Mouse (Mus musculus): ENCODE results near the gene Kcnip3. TPM values are rescaled to one million over a fixed set of nuclear protein-coding genes. Genes with fewer than 3 reads are reported as not detected.

The Kcnip3 gene
- polyA plus RNA-seq, 1 experiment from 2014 or later: 2.6 TPM

GRCm38 (mm10) chr2:127539494-127539893 is 17.6 kb upstream of the Kcnip3 start:
- peaks cover 43% of the 10 kb centered on the region for H3K27me3 ChIP-seq (ENCODE audit: control insufficient read depth, insufficient read depth, low read length)
- 27% methylated on average over 4 of the region's 4 CpGs for WGBS
- ATAC-seq (ENCODE audit: insufficient number of reproducible peaks, low FRiP score, low TSS enrichment, low read depth) (no peak), DNase-seq (ENCODE audit: low spot score) (peak; percentile 30)
- H3K9me3 ChIP-seq (ENCODE audit: control insufficient read depth, low read length): no peaks in the 10 kb centered on the region
- no peaks in the 10 kb centered on the region for H3K4me1 ChIP-seq (ENCODE audit: control insufficient read depth, insufficient read depth, low read length)
- no peak overlapping the region for H3K4me2 ChIP-seq (ENCODE audit: low read depth, severe bottlenecking)
- no peak overlapping the region for H3K27ac ChIP-seq (replicated peaks; ENCODE audit: low read depth, low read length)
- no peaks in the 10 kb centered on the region for H3K36me3 ChIP-seq (ENCODE audit: control insufficient read depth, insufficient read depth, low read length)
- H3K9ac ChIP-seq (ENCODE audit: low read length): no peak overlapping the region
- no peak overlapping the region for H3K4me3 ChIP-seq (ENCODE audit: low read depth, low read length)

DNA sequence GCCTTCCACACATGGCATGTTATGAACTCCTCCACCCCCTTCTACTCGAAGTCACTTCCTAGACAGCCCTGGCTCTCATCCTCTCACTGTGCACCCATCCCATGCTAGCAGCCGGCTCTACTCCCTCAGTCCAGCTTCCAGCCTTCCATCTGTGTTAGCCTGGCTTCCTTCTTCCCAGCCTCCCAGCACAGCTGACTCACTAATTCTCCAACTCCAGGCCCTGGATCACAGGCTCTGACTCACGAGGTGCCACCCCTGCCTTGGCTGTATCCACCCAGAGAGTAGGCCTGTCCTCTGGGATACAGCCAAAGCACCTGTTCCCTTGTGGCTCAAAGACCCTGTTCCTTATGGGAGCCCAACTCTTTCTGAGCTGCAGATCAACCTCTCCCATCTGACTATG is 15.7 kb upstream of the Kcnip3 start:
- Histone ChIP-seq H3K4me2 (ENCODE audit: low read depth, severe bottlenecking) (no peak overlapping the region), H3K9ac (ENCODE audit: low read length) (no peak overlapping the region), H3K27ac (replicated peaks; ENCODE audit: low read depth, low read length) (no peak overlapping the region), H3K27me3 (ENCODE audit: control insufficient read depth, insufficient read depth, low read length) (peaks cover 34% of the 10 kb centered on the region), H3K4me1 (ENCODE audit: control insufficient read depth, insufficient read depth, low read length) (no peaks in the 10 kb centered on the region), H3K36me3 (ENCODE audit: control insufficient read depth, insufficient read depth, low read length) (no peaks in the 10 kb centered on the region), H3K9me3 (ENCODE audit: control insufficient read depth, low read length) (no peaks in the 10 kb centered on the region), H3K4me3 (ENCODE audit: low read depth, low read length) (no peak overlapping the region)
- ATAC-seq (ENCODE audit: insufficient number of reproducible peaks, low FRiP score, low TSS enrichment, low read depth) (no peak), DNase-seq (ENCODE audit: low spot score) (no peak)
- WGBS: 62% methylated on average over 3 of the region's 3 CpGs

DNA sequence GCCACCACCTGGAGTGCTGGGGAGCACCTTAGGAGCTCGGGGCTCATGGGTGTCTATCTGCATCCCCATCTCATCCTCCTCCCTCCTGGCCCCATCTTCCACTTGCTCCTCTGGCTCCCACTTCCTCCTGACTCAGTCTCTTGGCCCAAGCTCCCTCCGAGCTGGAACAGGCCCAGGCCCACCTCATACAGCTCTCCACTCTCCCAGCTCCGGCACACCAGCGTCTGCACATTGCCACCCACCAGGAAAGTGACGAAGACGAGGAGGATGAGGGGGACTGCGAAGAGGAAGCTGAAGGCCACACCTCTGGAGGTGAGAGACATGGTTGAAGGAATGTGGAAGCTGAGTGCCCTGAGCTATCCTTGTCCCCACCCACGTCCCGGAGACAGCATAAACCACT is 13.5 kb upstream of the Kcnip3 start:
- ATAC-seq (ENCODE audit: insufficient number of reproducible peaks, low FRiP score, low TSS enrichment, low read depth) (no peak), DNase-seq (ENCODE audit: low spot score) (no peak)
- Histone ChIP-seq H3K4me2 (ENCODE audit: low read depth, severe bottlenecking) (no peak overlapping the region), H3K9ac (ENCODE audit: low read length) (no peak overlapping the region), H3K4me1 (ENCODE audit: control insufficient read depth, insufficient read depth, low read length) (no peaks in the 10 kb centered on the region), H3K27ac (replicated peaks; ENCODE audit: low read depth, low read length) (no peak overlapping the region), H3K36me3 (ENCODE audit: control insufficient read depth, insufficient read depth, low read length) (no peaks in the 10 kb centered on the region), H3K27me3 (ENCODE audit: control insufficient read depth, insufficient read depth, low read length) (peaks cover 13% of the 10 kb centered on the region), H3K4me3 (ENCODE audit: low read depth, low read length) (no peak overlapping the region), H3K9me3 (ENCODE audit: control insufficient read depth, low read length) (no peaks in the 10 kb centered on the region)
- 75% methylated on average over 9 of the region's 9 CpGs for WGBS

DNA sequence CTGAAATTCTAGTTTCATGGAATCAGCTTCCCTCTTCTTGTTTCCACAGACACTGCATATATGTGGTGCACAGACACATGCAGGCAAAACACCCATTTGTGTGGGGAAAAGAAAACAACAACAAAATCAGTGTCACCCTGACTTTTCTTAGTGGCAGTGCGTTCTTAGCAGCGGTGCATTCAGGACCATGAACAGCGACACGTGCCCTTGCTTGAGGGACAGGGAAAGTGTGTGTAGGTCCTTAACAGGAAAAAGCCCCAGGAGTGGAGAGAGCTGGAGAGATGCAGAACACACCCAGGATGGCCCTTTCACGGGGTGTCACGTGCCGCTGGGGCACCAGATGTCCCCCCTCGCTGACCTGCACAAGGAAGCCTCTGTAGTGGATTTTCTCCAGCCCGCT is 10.5 kb upstream of the Kcnip3 start:
- ATAC-seq (ENCODE audit: insufficient number of reproducible peaks, low FRiP score, low TSS enrichment, low read depth) (no peak), DNase-seq (ENCODE audit: low spot score) (peak; percentile 81)
- Histone ChIP-seq H3K27ac (replicated peaks; ENCODE audit: low read depth, low read length) (no peak overlapping the region), H3K36me3 (ENCODE audit: control insufficient read depth, insufficient read depth, low read length) (no peaks in the 10 kb centered on the region), H3K4me1 (ENCODE audit: control insufficient read depth, insufficient read depth, low read length) (no peaks in the 10 kb centered on the region), H3K4me2 (ENCODE audit: low read depth, severe bottlenecking) (no peak overlapping the region), H3K9me3 (ENCODE audit: control insufficient read depth, low read length) (no peaks in the 10 kb centered on the region), H3K9ac (ENCODE audit: low read length) (no peak overlapping the region), H3K4me3 (ENCODE audit: low read depth, low read length) (no peak overlapping the region), H3K27me3 (ENCODE audit: control insufficient read depth, insufficient read depth, low read length) (no peaks in the 10 kb centered on the region)
- 9% methylated on average over 9 of the region's 9 CpGs for WGBS

GRCm38 (mm10) chr2:127531592-127531991 is 9.7 kb upstream of the Kcnip3 start:
- Histone ChIP-seq H3K9ac (ENCODE audit: low read length) (no peak overlapping the region), H3K4me3 (ENCODE audit: low read depth, low read length) (no peak overlapping the region), H3K9me3 (ENCODE audit: control insufficient read depth, low read length) (no peaks in the 10 kb centered on the region), H3K36me3 (ENCODE audit: control insufficient read depth, insufficient read depth, low read length) (no peaks in the 10 kb centered on the region), H3K27ac (replicated peaks; ENCODE audit: low read depth, low read length) (no peak overlapping the region), H3K4me1 (ENCODE audit: control insufficient read depth, insufficient read depth, low read length) (no peaks in the 10 kb centered on the region), H3K4me2 (ENCODE audit: low read depth, severe bottlenecking) (no peak overlapping the region), H3K27me3 (ENCODE audit: control insufficient read depth, insufficient read depth, low read length) (no peaks in the 10 kb centered on the region)
- DNase-seq (ENCODE audit: low spot score) (no peak), ATAC-seq (ENCODE audit: insufficient number of reproducible peaks, low FRiP score, low TSS enrichment, low read depth) (no peak)
- WGBS: 83% methylated on average over 2 of the region's 2 CpGs

- Histone ChIP-seq H3K27ac (replicated peaks; ENCODE audit: low read depth, low read length) (no peak overlapping the region), H3K9ac (ENCODE audit: low read length) (no peak overlapping the region), H3K4me3 (ENCODE audit: low read depth, low read length) (no peak overlapping the region), H3K27me3 (ENCODE audit: control insufficient read depth, insufficient read depth, low read length) (no peaks in the 10 kb centered on the region), H3K9me3 (ENCODE audit: control insufficient read depth, low read length) (no peaks in the 10 kb centered on the region), H3K4me1 (ENCODE audit: control insufficient read depth, insufficient read depth, low read length) (no peaks in the 10 kb centered on the region), H3K36me3 (ENCODE audit: control insufficient read depth, insufficient read depth, low read length) (no peaks in the 10 kb centered on the region), H3K4me2 (ENCODE audit: low read depth, severe bottlenecking) (no peak overlapping the region)
- WGBS: 56% methylated on average over 3 of the region's 3 CpGs
- no peak for DNase-seq (ENCODE audit: low spot score)
- ATAC-seq (ENCODE audit: insufficient number of reproducible peaks, low FRiP score, low TSS enrichment, low read depth): no peak
Observed at GRCm38 (mm10) chr2:127530418-127530817, 8.5 kb upstream of the Kcnip3 start.

DNA sequence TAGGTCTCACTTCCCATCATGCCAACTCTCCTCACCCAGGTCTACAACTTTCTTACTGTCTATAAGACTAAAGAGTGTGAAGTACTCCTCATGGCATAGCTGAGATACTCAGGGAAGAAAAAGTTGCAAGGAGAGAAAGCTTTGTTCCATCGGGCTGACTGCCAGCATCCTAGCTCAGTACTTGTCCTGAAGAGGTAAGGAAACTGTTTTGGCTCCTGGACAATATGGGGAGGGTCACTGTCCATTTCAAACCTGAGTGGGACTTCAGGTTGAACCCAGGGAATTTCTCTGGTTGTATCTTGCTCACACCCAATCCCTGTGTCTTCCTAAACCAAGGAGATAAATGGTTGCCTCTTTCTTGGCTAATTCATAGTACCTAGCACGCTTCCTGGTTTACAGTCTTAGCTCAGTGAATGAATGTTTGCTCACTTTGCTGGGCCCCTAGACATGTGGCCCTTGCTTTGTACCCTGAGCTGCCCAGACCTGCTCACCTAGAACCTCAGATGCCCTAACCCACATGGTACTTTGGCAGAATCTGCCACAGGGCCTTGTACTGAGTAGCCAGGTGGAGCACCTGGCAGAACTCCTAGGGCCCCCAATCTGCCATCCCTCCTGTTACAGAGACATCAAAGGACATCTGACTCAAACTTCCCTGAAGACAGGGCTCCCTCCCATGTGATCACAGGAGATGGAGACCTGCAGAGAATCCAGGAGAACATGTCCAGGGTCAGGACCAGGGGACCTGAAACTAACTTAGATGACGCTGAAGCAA is 3.3 kb upstream of the Kcnip3 start:
- H3K27ac ChIP-seq (replicated peaks; ENCODE audit: low read depth, low read length): no peak overlapping the region
- H3K4me1 ChIP-seq (ENCODE audit: control insufficient read depth, insufficient read depth, low read length): peaks cover 10% of the 10 kb centered on the region
- WGBS: 78% methylated on average over 3 of the region's 3 CpGs
- no peaks in the 10 kb centered on the region for H3K27me3 ChIP-seq (ENCODE audit: control insufficient read depth, insufficient read depth, low read length)
- H3K9me3 ChIP-seq (ENCODE audit: control insufficient read depth, low read length): no peaks in the 10 kb centered on the region
- no peak for DNase-seq (ENCODE audit: low spot score)
- no peak overlapping the region for H3K4me3 ChIP-seq (ENCODE audit: low read depth, low read length)
- no peak overlapping the region for H3K9ac ChIP-seq (ENCODE audit: low read length)
- H3K4me2 ChIP-seq (ENCODE audit: low read depth, severe bottlenecking): no peak overlapping the region
- H3K36me3 ChIP-seq (ENCODE audit: control insufficient read depth, insufficient read depth, low read length): no peaks in the 10 kb centered on the region
- ATAC-seq (ENCODE audit: insufficient number of reproducible peaks, low FRiP score, low TSS enrichment, low read depth): no peak

DNA sequence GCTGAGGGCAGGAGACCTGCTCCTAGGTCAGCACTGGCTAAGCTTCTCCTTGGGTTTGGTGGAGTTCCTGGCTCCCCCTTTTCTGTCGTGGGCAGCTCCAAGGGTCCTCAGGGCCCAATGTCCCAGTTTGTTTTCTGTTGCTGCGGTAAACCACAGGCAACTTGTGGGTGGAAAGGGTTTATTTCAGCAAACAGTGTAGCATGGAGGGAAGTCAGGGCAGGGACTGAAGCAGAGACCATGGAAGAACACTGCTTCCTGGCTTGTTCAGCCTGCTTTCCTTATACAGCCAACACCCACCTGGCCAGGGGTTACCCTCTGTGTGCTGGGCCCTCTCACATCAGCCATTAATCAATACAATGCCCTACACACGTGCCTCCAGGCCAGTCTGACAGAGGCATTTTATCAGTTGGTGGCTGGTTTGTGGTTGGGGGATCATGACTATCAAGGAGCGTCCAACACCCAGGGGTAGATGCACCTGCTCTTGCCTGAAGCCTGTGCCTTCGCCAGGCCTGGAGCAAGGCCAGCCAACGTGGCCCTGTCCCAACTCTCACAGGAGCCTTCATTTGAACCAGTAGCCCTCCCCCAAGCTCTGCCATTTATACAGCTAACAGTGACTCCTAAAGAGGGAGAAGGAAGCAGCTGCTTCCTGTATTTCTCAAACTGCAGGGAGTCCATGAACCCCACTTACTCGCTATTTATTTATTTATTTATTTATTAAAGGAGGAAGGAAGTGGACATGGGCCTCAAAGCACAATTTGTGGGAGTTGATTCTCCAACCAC is 2.2 kb upstream of the Kcnip3 start:
- WGBS: 65% methylated on average over 7 of the region's 7 CpGs
- Histone ChIP-seq H3K4me1 (ENCODE audit: control insufficient read depth, insufficient read depth, low read length) (peaks cover 14% of the 10 kb centered on the region), H3K27me3 (ENCODE audit: control insufficient read depth, insufficient read depth, low read length) (no peaks in the 10 kb centered on the region), H3K4me3 (ENCODE audit: low read depth, low read length) (no peak overlapping the region), H3K36me3 (ENCODE audit: control insufficient read depth, insufficient read depth, low read length) (no peaks in the 10 kb centered on the region), H3K9ac (ENCODE audit: low read length) (no peak overlapping the region), H3K4me2 (ENCODE audit: low read depth, severe bottlenecking) (no peak overlapping the region), H3K9me3 (ENCODE audit: control insufficient read depth, low read length) (no peaks in the 10 kb centered on the region), H3K27ac (replicated peaks; ENCODE audit: low read depth, low read length) (no peak overlapping the region)
- no peak for DNase-seq (ENCODE audit: low spot score)
- no peak for ATAC-seq (ENCODE audit: insufficient number of reproducible peaks, low FRiP score, low TSS enrichment, low read depth)

All from limb, embryonic 11.5 days (tissue).